Mouse (Mus musculus): ENCODE data around the gene Olfr812. TPM values are rescaled to one million over a fixed set of nuclear protein-coding genes. Genes with fewer than 3 reads are reported as not detected.
"Not testable (repeated sequence)": the region's sequence is repeated elsewhere in the genome, so short reads cannot be mapped to it uniquely, and the experiment has no call there.

The Olfr812 gene
- polyA plus RNA-seq (2016; fragmentation: Nextera tagmentation; extraction: Ambion mirVana) = not detected in 2 replicates

GRCm38 (mm10) chr10:129845994-129846393 lies at the start of gene Olfr812:
Olfr812 (minus strand) TSS chr10:129846094.
- Histone ChIP-seq H3K4me3 (no peak within 1 kb of the TSS), H3K4me1 (no peaks in the 10 kb centered on the region), H3K4me2 (replicated peaks) (no peak within 1 kb of the TSS), H3K9ac (replicated peaks) (no peak within 1 kb of the TSS), H3K27ac (replicated peaks) (no peak within 1 kb of the TSS), H3K36me3 (no peaks in the 10 kb centered on the region), H3K9me3 (no peaks in the 10 kb centered on the region), H3K27me3 (no peaks in the 10 kb centered on the region)
- ATAC-seq (ENCODE audit: low FRiP score, low read depth) = no peak
- whole genome bisulfite sequencing = 75% methylated on average over 1 of the region's 1 CpGs

- H3K36me3 ChIP-seq = no peaks in the 10 kb centered on the region
- WGBS = 89% methylated on average over 7 of the region's 7 CpGs
- no peaks in the 10 kb centered on the region for H3K4me1 ChIP-seq
- no peak for ATAC-seq (ENCODE audit: low FRiP score, low read depth)
- H3K9ac ChIP-seq (replicated peaks) = no peak overlapping the region
- H3K9me3 ChIP-seq = no peaks in the 10 kb centered on the region
- no peak overlapping the region for H3K4me2 ChIP-seq (replicated peaks)
- H3K27me3 ChIP-seq = no peaks in the 10 kb centered on the region
- H3K27ac ChIP-seq (replicated peaks) = no peak overlapping the region
- no peak overlapping the region for H3K4me3 ChIP-seq
Measured at GRCm38 (mm10) chr10:129885934-129886333, 40.0 kb upstream of the Olfr812 start.

GRCm38 (mm10) chr10:129885496-129885895 lies 39.6 kb upstream of the Olfr812 start:
- not testable (repeated sequence) for H3K36me3 ChIP-seq; H3K9ac ChIP-seq (replicated peaks); H3K4me1 ChIP-seq; ATAC-seq (ENCODE audit: low FRiP score, low read depth); H3K4me2 ChIP-seq (replicated peaks); H3K9me3 ChIP-seq; H3K27me3 ChIP-seq; H3K4me3 ChIP-seq; H3K27ac ChIP-seq (replicated peaks)
- WGBS = 81% methylated on average over 6 of the region's 6 CpGs

- H3K9ac ChIP-seq (replicated peaks); ATAC-seq (ENCODE audit: low FRiP score, low read depth); H3K4me2 ChIP-seq (replicated peaks); H3K36me3 ChIP-seq; H3K9me3 ChIP-seq; H3K4me1 ChIP-seq; H3K27me3 ChIP-seq; H3K27ac ChIP-seq (replicated peaks); H3K4me3 ChIP-seq: not testable (repeated sequence)
- 71% methylated on average over 1 of the region's 1 CpGs for WGBS
Measured at GRCm38 (mm10) chr10:129879751-129880150, 33.9 kb upstream of the Olfr812 start, which contains the start of gene Olfr814. Olfr814 (minus strand) TSS chr10:129879851.

- no peak within 1 kb of the TSS for H3K9ac ChIP-seq (replicated peaks)
- ATAC-seq (ENCODE audit: low FRiP score, low read depth) = no peak
- no peak within 1 kb of the TSS for H3K27ac ChIP-seq (replicated peaks)
Measured at GRCm38 (mm10) chr10:129855067-129855466, 9.2 kb upstream of the Olfr812 start, which contains the start of gene Olfr813. Olfr813 (plus strand) TSS chr10:129855367.

GRCm38 (mm10) chr10:129847343-129847742 lies 1.4 kb upstream of the Olfr812 start:
- Histone ChIP-seq H3K27ac (replicated peaks) (no peak overlapping the region), H3K9me3 (no peaks in the 10 kb centered on the region), H3K4me1 (no peaks in the 10 kb centered on the region), H3K9ac (replicated peaks) (no peak overlapping the region), H3K36me3 (no peaks in the 10 kb centered on the region), H3K4me3 (no peak overlapping the region), H3K4me2 (replicated peaks) (no peak overlapping the region), H3K27me3 (no peaks in the 10 kb centered on the region)
- 59% methylated on average over 1 of the region's 1 CpGs for WGBS
- ATAC-seq (ENCODE audit: low FRiP score, low read depth) = no peak

More at GRCm38 (mm10) chr10:129855067-129855466, 9.2 kb upstream of the Olfr812 start, which contains the start of gene Olfr813:
- Histone ChIP-seq H3K4me1 (no peaks in the 10 kb centered on the region), H3K27me3 (no peaks in the 10 kb centered on the region), H3K4me3 (no peak within 1 kb of the TSS), H3K9me3 (no peaks in the 10 kb centered on the region), H3K36me3 (no peaks in the 10 kb centered on the region), H3K4me2 (replicated peaks) (no peak within 1 kb of the TSS)

- WGBS = 89% methylated on average over 4 of the region's 4 CpGs
- no peak within 1 kb of the TSS for H3K27ac ChIP-seq (replicated peaks)
- no peak within 1 kb of the TSS for H3K9ac ChIP-seq (replicated peaks)
- no peaks in the 10 kb centered on the region for H3K36me3 ChIP-seq
- no peaks in the 10 kb centered on the region for H3K4me1 ChIP-seq
- H3K27me3 ChIP-seq = no peaks in the 10 kb centered on the region
- no peak for ATAC-seq (ENCODE audit: low FRiP score, low read depth)
- H3K4me2 ChIP-seq (replicated peaks) = no peak within 1 kb of the TSS
- H3K9me3 ChIP-seq = no peaks in the 10 kb centered on the region
- no peak within 1 kb of the TSS for H3K4me3 ChIP-seq
Measured at GRCm38 (mm10) chr10:129804296-129804695, 41.6 kb downstream of the Olfr812 start, which contains the start of gene Olfr811. Olfr811 (minus strand) TSS chr10:129804396.

- Histone ChIP-seq H3K4me3 (no peak within 1 kb of the TSS), H3K9me3 (no peaks in the 10 kb centered on the region), H3K36me3 (no peaks in the 10 kb centered on the region), H3K4me1 (no peaks in the 10 kb centered on the region), H3K27ac (replicated peaks) (no peak within 1 kb of the TSS), H3K9ac (replicated peaks) (no peak within 1 kb of the TSS), H3K27me3 (no peaks in the 10 kb centered on the region), H3K4me2 (replicated peaks) (no peak within 1 kb of the TSS)
- no peak for ATAC-seq (ENCODE audit: low FRiP score, low read depth)
Measured at GRCm38 (mm10) chr10:129794817-129795216, 51.1 kb downstream of the Olfr812 start, which contains the start of gene Olfr810. Olfr810 (minus strand) TSS chr10:129794917.

Other genes with a start within 250 kb of the Olfr812 start
- not detected in 2 replicates for gene Olfr796, start 233.5 kb downstream of the Olfr812 start, polyA plus RNA-seq (2016; fragmentation: Nextera tagmentation; extraction: Ambion mirVana)
- gene Olfr798, start 218.2 kb downstream of the Olfr812 start, polyA plus RNA-seq (2016; fragmentation: Nextera tagmentation; extraction: Ambion mirVana) = not detected in 2 replicates
- not detected in 2 replicates for gene Olfr799, start 208.6 kb downstream of the Olfr812 start, polyA plus RNA-seq (2016; fragmentation: Nextera tagmentation; extraction: Ambion mirVana)
- gene Olfr800, start 188.4 kb downstream of the Olfr812 start, polyA plus RNA-seq (2016; fragmentation: Nextera tagmentation; extraction: Ambion mirVana) = not detected in 2 replicates
- gene Olfr801, start 172.2 kb downstream of the Olfr812 start, polyA plus RNA-seq (2016; fragmentation: Nextera tagmentation; extraction: Ambion mirVana) = not detected in 2 replicates
- gene Olfr802, start 157.9 kb downstream of the Olfr812 start, polyA plus RNA-seq (2016; fragmentation: Nextera tagmentation; extraction: Ambion mirVana) = not detected in 2 replicates
- gene Olfr803, start 151.8 kb downstream of the Olfr812 start, polyA plus RNA-seq (2016; fragmentation: Nextera tagmentation; extraction: Ambion mirVana) = not detected in 2 replicates
- not detected in 2 replicates for gene Olfr804, start 142.9 kb downstream of the Olfr812 start, polyA plus RNA-seq (2016; fragmentation: Nextera tagmentation; extraction: Ambion mirVana)
- not detected in 2 replicates for gene Olfr805, start 116.7 kb downstream of the Olfr812 start, polyA plus RNA-seq (2016; fragmentation: Nextera tagmentation; extraction: Ambion mirVana)
- not detected in 2 replicates for gene Olfr806, start 104.2 kb downstream of the Olfr812 start, polyA plus RNA-seq (2016; fragmentation: Nextera tagmentation; extraction: Ambion mirVana)
- not detected in 2 replicates for gene Olfr807, start 88.3 kb downstream of the Olfr812 start, polyA plus RNA-seq (2016; fragmentation: Nextera tagmentation; extraction: Ambion mirVana)
- gene Olfr808, start 80.6 kb downstream of the Olfr812 start, polyA plus RNA-seq (2016; fragmentation: Nextera tagmentation; extraction: Ambion mirVana) = not detected in 2 replicates
- gene Olfr809, start 71.5 kb downstream of the Olfr812 start, polyA plus RNA-seq (2016; fragmentation: Nextera tagmentation; extraction: Ambion mirVana) = not detected in 2 replicates
- gene Olfr810, start 51.2 kb downstream of the Olfr812 start, polyA plus RNA-seq (2016; fragmentation: Nextera tagmentation; extraction: Ambion mirVana) = not detected in 2 replicates
- not detected in 2 replicates for gene Olfr811, start 41.7 kb downstream of the Olfr812 start, polyA plus RNA-seq (2016; fragmentation: Nextera tagmentation; extraction: Ambion mirVana)
- not detected in 2 replicates for gene Olfr813, start 9.3 kb upstream of the Olfr812 start, polyA plus RNA-seq (2016; fragmentation: Nextera tagmentation; extraction: Ambion mirVana)
- not detected in 2 replicates for gene Olfr814, start 33.8 kb upstream of the Olfr812 start, polyA plus RNA-seq (2016; fragmentation: Nextera tagmentation; extraction: Ambion mirVana)
- gene Olfr815, start 59.8 kb upstream of the Olfr812 start, polyA plus RNA-seq (2016; fragmentation: Nextera tagmentation; extraction: Ambion mirVana) = not detected in 2 replicates
- not detected in 2 replicates for gene Olfr816, start 69.5 kb upstream of the Olfr812 start, polyA plus RNA-seq (2016; fragmentation: Nextera tagmentation; extraction: Ambion mirVana)
- not detected in 2 replicates for gene Olfr818, start 103.0 kb upstream of the Olfr812 start, polyA plus RNA-seq (2016; fragmentation: Nextera tagmentation; extraction: Ambion mirVana)
- gene Olfr819, start 121.2 kb upstream of the Olfr812 start, polyA plus RNA-seq (2016; fragmentation: Nextera tagmentation; extraction: Ambion mirVana) = not detected in 2 replicates
- gene Olfr247, start 130.0 kb upstream of the Olfr812 start, polyA plus RNA-seq (2016; fragmentation: Nextera tagmentation; extraction: Ambion mirVana) = not detected in 2 replicates
- not detected in 2 replicates for gene Gm10310, start 139.0 kb upstream of the Olfr812 start, polyA plus RNA-seq (2016; fragmentation: Nextera tagmentation; extraction: Ambion mirVana)
- gene Olfr820, start 166.5 kb upstream of the Olfr812 start, polyA plus RNA-seq (2016; fragmentation: Nextera tagmentation; extraction: Ambion mirVana) = not detected in 2 replicates
- not detected in 2 replicates for gene Olfr821, start 184.3 kb upstream of the Olfr812 start, polyA plus RNA-seq (2016; fragmentation: Nextera tagmentation; extraction: Ambion mirVana)
- gene Olfr822, start 225.1 kb upstream of the Olfr812 start, polyA plus RNA-seq (2016; fragmentation: Nextera tagmentation; extraction: Ambion mirVana) = not detected in 2 replicates